Mouse (Mus musculus) thymus, postnatal 25 days (tissue): ENCODE data around the gene Usp18.
A peak's percentile ranks its signal among the peaks of the same experiment; 100 is the strongest.

Source experiments
- DNase-seq: peaks from one replicate; pipeline ENCODE4 v3.0.0; 2022

The Usp18 gene

DNA sequence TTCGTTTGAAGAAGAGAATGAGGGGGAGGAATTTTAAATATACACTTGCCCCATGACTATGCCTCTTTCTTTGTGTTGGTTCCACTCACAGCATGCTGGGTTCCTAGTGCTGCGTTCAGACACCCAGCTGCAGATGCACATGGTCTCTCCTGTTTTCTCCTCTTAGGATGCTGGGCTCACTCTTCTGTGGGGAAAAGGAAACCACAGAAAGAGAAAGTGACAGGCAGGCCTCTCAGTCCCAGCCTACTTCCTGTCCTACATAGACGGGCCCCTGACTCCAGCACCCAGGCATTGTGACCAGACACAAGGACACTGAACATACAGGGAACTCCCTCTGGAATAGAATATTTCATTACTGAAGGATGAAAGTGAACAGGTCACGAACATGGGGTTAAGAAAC, 19.7 kb upstream of the Usp18 start:
- DNase-seq, result peak; percentile 60

DNA sequence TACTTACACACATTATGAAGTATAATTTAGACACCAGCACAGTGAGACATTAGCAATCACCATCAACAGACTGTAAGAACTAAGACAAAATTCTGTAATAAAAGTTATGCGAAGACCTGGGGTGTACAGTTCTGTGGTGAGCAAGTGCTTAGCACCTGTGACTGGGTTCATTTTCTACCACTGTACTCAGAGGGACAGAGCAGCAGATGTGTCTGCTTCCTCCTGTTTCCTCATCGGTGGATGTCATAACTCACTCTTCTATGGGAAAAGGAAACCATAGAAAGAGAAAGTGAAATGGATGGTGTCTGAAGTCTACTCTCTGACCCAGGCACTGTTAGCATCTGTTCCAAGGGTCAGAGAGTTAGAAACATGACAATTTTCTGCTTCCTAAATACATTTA, 19.0 kb upstream of the Usp18 start:
- DNase-seq, result no peak

DNA sequence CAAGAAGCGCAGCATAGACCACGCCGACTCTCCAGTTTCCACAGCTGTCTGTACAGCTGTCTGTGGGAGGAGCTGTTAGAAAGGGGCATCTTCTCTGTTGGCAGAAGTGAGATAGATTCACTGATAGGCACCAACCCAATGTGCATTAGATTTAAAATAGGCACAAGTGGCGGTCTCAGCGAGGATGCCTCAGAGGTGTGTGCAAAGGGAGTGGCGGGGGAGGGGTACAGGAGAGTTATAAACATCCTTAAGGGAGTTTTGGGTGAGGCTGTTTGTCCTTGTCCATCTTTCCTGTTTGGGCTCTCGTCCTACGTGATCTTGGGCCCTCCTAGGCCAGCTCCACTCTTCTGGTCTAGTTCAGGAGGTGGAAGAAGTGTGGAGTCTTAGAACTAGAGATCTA, 17.3 kb upstream of the Usp18 start:
- no peak for DNase-seq

DNA sequence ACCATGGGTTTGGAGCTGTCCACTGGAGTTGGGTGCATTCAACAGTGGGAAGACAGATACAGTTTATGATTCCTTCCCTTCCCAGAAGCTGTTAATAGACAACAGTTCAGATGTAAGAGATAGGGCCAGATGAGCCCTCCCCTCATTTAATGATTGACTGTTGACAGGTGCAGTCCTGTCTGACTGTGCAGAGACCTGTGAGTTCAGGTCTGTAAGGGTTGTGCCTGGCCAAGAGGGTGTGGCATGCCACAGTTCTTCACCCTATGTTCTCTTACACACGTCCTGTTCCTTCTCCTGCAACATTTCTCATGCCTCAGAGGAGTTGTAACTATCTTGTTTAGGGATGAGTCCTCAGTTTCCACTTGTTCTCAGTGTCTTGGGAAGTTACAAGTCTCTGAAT, 13.1 kb upstream of the Usp18 start:
- no peak for DNase-seq

DNA sequence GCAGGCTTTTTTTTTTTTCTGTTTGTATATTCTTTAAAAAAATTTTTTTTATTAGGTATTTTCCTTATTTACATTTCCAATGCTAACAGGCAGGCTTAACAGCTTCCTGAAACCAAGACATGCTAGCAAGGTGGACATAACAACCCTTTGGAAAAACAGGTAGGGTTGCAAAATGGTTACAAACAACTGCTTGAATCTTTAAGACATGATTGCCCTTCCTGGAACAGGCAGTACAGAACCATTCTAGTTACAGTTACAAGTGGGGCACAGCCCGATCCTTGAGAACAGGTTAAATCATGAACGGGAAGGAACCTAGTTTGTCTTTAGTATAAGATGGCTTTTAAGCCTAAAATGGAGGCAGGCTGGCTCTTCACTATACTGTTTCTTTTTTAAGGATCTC, 9.3 kb upstream of the Usp18 start:
- DNase-seq, result no peak

DNA sequence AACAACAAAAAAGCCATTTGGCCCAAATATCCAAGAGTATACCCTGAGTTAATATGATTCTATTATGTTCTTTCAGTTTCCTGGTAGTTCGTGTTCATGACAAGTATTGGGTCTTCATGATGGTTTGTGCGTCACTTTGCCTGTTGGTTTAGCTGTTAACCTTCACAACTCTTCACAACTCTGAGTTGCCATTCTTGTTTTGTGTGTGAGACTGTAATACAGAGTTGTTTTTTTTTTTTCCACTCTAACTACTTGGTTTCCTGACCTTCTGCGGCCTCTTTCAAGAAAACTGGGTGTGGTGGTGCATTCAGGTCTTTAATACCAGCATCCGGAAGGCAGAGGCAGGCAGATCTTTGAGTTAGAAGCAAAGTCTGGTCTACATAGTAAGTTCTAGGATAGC, 7.5 kb upstream of the Usp18 start:
- DNase-seq, result no peak

DNA sequence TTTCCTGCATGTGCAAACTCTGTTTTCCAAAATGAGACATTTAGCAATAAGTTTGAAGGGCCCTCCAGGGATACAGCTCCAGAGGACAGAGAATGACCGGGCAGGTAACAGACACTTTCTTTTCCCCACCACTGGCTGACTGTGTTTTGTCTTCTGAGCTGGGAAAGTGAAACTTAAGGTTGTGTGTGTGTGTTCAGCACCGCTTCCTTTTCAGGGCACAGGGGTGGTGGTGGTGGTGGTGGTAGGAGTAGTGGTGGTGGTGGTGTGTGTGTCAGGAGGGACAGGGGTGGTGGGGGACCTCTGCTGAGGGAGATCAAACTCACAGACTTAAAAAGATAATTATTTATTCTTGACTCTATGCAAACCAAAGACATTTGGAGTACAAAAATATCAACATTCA, 3.9 kb upstream of the Usp18 start:
- DNase-seq, result no peak

DNA sequence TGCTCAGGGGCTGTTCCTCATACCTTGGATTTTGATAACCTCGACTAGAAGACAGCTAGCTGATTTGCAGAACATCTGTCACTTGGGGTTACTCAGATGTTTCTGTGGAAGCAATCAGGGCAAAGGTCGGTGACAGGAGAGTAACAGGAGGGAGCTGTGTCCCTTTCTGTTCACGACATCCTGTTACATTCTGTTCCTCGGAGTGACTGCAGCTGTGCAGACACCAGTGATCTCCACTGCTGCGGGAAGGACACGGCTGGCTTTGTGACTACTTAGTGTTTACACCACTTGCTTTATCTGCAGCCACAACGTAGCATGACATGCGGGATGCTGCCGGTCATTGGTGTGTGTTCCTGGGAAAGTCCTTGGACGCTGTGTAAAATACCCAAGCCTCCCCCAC, 2.5 kb upstream of the Usp18 start:
- DNase-seq, result peak; percentile 62

DNA sequence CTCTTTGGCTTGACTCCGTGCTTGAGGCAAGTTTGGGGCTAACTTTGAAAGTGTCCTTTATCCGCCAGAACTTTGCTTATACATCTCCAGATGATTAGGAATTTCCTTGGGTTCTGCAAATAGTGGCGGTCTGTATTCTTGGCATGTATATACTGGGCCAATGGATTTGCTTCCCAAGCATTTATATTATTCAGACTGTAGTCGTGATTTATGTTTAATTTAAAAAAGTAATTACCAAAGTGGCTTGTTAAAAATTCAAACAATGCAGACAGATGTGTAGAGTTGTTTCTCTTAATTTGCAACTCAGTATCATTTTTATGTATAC, 293 bp downstream of the Usp18 start:
- DNase-seq, result no peak

DNA sequence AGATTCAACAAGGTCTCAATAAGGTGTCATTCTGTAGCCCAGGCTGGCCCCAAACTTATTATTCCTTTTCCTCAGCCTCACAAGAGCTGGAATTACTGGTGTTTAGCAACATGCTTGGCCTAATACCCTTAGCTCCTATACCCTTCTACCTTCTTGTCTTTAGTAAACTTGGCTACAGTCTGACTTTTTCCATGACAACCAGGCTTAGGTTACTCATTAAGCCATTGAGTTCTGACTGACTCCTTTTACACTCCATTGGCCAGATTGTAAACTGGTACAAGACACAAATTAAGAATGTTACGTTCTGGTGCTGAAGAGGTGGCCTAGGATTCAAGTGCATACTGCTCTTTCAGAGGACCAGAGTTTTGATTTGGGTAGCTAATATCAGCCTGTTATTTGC, 4.7 kb downstream of the Usp18 start:
- no peak for DNase-seq

DNA sequence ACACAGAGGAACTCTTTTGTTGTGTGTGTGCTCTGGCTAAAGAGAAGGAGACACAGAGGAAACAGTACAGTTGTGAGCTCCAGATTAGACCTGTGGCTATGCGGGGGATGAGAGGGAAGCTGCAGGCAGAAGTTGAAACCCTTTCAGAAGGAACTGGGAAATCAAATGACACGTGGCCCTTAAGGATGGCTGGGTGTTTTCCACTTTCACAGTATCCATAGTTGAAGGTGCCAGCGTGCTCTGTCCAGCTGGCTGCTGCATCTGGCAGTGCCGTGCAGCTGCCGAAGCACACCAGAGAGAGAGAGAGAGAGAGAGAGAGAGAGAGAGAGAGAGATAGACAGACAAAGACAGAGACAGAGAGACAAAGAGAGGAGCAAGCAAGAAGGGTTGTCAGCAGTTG, 5.5 kb downstream of the Usp18 start:
- no peak for DNase-seq

DNA sequence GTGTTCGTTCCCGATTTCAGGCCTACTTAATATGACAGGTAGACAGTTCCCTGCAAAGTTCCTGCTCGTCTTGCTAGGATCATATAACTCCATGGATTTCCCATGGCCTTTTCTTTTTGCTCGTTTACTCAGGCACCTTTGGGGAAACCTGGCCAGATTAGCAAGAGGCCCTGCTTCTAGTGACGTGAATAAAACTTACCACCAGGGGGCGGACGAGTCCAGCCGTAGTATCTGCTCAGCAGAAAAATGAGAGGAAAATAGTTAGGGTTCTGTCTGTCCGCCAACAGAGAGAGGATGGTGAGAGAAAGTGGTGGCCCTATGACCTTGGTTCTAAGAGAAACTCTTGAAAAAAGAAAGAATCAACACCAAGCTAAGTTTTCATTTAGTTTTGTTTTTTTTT, 14.8 kb downstream of the Usp18 start:
- peak; percentile 80 for DNase-seq

DNA sequence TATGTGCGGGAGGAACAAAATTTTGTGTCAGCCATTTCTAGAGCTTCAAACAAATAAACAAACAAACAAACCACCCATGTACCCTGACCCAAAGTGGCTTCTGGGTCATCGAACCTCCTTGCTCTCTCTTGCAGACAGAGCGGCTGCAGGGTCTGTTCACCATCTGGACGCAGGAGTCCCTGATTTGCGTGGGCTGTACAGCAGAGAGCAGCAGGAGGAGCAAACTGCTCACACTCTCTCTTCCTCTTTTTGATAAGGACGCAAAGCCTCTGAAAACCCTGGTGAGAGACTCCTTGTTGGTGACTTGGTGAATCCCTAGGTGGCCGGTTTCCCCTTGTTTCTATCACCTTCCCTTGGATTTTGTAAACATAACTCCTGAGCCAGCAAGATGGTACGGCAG, 15.5 kb downstream of the Usp18 start:
- DNase-seq, result no peak

DNA sequence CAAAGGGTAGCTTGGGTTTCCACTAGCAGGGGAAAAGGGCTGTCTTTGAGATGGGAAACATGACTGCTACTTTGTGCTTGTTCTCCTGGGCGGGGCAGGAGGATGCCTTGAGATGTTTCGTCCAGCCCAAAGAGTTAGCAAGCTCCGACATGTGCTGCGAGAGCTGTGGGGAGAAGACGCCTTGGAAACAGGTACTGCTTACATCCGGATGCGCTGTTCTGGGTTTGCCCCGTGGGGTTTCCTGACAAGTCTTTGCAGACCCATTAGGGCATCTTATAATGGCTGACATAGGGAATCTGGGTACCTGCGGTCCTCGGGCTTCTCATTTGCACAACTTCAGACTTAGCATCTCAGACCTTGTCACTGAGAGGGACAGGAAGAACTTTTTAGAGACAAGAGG, 16.3 kb downstream of the Usp18 start:
- DNase-seq, result no peak

DNA sequence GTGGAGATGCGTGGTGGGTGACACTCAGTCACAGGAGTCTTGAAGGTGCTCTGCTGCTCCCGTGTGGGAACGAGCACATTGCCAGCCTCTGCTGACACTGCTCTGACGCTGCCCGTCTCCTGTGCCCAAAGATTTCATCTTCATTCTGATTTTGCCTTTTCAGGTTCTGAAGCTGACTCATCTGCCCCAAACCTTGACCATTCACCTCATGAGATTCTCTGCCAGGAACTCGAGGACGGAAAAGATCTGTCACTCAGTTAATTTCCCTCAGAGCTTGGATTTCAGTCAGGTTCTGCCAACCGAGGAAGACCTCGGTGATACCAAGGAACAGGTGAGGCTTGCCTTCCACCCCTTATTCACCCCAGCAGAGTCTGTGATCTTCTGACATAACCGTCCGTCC, 16.8 kb downstream of the Usp18 start:
- no peak for DNase-seq

DNA sequence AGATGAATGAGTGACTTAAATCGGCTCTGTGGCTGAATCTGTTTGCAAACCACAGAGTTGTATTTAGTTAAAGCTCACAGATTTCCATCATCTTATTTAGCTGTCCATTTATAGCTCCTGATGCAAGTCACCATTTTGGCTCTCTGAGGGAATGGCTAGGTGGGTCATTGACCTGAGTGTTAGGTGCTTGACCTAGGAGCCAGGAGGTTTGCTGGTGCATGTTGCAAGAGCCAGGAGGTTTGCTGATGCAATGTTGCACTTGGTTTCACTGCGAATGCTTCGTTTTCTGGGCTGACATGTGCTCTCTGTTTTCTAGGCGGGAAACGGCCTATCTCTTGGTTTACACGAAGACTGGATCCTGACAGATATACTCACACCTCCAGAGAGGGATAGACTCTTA, 24.4 kb downstream of the Usp18 start:
- DNase-seq, result no peak

DNA sequence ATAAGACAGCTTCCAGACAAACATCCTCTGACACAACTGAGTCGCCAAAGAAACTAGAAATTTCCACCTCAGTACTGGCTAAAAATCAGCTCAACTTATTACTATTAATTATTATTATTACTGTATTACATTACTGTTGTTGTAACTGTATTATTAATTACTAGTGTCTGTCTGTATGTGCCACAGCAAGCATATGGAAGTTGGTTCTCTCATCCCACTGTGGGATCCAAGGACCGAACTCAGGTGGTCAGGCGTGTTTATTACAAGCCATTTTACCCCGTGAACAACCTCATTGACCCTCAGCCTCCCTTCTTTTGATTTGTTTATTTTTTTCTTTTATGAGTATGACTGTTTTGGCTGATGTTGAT, 26.0 kb downstream of the Usp18 start:
- DNase-seq, result no peak

DNA sequence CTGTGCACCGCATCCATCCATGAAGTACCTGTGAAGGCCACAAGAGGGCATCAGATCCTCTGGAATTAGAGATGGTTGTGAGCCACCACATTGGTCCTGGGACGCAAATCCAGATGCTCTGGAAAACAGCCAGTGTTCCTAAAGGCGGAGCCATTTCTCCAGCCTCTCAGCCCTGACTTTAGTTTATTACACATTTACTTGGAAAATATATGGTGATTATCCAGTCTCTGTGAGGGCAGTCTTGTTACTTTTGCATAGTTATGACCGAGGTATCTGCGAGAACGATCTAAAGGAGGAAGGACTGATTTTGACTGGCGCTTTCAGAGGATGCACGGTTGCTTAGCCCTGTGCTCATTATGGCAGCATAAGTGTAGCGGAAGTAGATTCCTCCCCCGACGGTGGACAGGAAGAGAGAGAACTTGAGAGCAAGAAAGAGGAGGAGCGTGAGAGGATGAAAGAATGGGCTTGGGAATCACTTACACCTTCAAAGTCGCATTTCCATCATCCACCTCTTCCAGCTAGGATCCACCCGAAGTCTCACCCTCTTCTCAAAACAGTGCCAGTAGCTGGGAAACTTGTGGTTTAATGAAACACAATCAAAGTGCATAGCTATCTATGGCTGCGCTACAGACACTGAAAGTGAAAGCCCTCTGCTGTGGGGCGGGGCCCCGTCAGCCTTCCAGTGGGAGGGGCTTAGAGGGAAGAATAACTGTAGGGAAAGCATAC, 26.5 kb downstream of the Usp18 start:
- DNase-seq, result peak; percentile 85

DNA sequence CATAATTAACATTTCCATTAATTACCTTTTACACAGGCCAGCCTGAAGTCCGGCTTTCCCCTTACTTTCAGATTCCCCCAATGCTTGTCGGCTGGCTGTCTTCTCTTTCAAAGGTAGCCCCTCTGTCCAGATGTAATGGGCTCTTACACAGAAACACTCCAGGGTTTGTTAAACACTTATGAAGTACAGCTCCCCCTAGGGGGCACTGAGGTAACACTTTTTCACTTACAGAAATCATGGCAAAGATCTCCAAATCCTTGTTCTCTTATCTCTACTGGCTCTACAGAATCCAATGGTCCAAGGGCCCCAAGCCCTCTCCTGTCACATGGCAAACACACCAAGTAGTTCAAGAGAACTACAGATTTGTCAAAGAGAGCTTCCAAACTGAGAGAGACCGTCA, 28.6 kb downstream of the Usp18 start:
- peak; percentile 54 for DNase-seq

DNA sequence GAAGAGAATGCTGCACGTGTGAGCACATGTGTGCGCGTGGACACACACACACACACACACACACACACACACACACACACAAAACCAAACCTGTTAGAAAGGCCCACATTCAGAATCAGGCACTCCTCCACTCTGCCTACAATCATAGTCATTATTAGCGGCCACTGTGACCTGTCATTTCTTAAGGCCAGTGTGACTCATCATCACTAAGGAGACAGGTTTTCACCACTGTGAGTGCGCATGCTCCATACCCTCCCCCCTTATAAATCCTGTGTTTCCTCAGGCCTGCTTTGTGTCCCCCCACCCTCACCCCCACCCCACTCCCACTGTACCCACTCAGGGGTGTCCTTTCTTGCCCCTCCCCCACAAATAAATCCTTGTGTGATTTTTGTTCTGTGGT, 38.4 kb downstream of the Usp18 start:
- DNase-seq, result no peak

DNA sequence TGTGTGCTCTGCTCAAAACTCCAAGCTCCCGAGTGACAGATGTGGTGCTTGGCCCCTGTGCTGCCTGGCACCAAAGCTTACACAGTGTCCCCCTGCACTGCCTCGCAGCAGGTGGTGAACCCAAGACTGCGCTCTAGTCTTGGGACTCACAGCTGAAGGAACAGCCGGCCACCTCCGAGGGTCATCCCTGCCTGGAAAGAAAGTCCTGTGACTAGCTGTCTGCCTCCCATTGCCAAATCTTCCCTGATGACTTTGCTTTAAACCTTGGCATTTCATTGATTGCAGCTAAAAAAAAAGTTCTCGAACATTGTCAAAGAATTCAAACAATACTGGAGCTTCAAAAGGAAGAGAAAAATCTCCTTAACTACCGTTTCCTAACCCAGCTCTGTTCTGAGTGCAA, 53.6 kb downstream of the Usp18 start:
- DNase-seq, result no peak

DNA sequence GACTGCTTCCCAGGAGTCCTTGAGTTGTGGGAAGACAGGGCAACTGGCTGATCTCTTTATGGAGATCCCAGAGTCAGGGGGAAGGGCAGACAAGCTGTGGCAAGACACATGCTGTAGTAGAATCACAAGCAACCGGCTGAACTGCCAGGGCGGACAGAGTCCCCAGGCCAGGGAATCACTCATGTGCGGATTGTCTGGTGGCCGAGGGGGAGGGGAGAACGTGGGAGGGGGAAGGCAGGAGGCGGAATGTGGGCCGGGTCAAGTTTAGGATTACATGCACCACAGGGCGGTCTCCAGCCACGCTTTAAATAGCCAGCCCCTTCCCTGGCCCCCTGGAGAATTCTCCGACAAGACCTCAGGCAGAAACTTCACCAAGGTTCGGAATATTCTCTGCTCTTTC, 54.2 kb downstream of the Usp18 start, which contains the start of gene Slc6a13:
Slc6a13 (plus strand) TSS at position 274 of the 400 bp plus-strand sequence.
- DNase-seq, result no peak

DNA sequence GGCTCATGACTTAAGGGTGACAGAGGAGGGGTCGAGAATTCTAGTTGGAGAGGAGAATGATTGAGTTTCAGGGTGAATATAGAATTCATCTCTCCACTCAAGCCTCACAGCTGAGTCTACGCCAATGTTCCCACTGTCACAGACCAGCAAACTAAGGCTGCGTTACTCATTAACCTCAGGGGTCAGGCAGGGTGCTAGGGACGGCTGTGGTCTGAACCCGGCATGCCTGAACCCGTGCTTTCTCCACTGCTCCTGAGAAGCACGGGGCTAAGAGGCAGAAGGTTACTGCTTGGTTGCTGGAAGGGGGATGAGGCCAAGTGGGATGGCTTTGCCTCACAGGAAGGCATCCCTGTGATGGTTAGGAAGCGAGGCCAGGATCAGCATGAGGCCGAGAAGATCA, 54.8 kb downstream of the Usp18 start:
- DNase-seq, result no peak

DNA sequence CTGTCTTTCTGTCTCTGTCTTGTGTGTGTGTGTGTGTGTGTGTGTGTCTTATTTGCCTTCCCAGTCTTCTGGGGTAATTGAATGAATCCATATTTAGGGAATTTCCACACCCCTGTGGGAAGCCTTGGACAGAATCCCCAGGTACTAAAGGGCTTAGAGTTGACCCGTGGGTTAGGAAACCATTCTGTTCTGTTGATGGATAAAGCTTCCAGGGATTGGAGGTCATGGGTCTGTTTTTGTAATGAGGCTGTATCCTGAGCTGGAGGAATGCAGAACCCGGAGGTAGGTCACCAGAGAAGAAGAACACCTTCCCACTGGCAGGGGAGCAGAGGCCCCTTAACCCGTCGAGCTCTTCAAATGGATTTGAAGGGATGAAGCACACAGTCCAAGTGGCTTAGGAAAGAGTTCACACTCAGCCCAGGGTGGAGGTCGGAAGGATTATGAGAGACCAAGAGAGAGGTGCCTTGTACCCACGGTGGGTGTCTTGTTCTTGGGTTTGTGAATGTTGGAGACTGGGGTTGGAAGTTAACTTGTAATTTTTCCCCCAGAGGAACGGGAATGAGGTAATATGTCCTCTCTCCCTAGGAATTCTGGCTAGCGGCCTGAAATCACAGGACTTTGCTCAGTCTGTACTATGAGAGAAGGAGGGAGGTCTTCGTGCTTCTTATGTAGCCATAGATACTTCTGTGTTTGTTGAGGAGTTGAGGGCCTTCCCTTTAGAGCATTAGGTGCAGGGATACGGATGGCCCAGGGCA, 57.9 kb downstream of the Usp18 start:
- DNase-seq, result no peak

DNA sequence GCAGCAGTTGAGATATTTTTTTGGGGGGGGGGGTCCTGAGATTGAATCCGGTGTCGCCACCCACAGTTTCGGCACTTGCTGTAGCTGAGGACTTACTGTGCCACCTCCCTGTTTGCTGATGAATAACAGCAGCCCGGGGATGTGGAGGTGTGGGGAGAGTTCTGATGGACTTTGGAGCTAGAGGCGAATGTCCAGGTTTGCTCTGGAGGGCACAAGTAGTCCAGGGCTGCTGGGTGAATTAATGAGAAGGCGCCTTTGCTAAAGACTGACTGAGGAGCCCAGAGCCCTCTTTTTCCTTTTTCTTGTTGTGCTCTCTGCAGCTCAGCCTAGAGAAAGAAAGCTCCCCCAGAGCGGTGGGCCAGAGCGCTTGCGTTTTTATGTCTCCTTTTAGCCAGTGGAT, 58.9 kb downstream of the Usp18 start:
- no peak for DNase-seq
